Mouse (Mus musculus): ENCODE data around the gene E330034G19Rik.

Gene E330034G19Rik

GRCm38 (mm10) chr14:24358295-24358951, 65.4 kb downstream of the E330034G19Rik start:
- peak; percentile 22 for DNase-seq
